Mouse (Mus musculus) kidney, adult 2 months (tissue): ENCODE results near the gene Dus4l.

Experiments
- CTCF ChIP-seq: fragments of 200-500 bp; conservative IDR thresholded peaks from 2 replicates; pipeline ENCODE4 v1.5.1; 2011; ENCODE audit warnings: low read depth, mild to moderate bottlenecking, control low read depth, low read length, moderate library complexity, mixed read lengths; ENCODE audit not compliant: insufficient read depth, insufficient read length
- POLR2A ChIP-seq: fragments of 200-500 bp; IDR thresholded peaks from one replicate; pipeline ENCODE4 v1.6.1; 2011; ENCODE audit warnings: low read depth, low read length, control low read depth

DNA sequence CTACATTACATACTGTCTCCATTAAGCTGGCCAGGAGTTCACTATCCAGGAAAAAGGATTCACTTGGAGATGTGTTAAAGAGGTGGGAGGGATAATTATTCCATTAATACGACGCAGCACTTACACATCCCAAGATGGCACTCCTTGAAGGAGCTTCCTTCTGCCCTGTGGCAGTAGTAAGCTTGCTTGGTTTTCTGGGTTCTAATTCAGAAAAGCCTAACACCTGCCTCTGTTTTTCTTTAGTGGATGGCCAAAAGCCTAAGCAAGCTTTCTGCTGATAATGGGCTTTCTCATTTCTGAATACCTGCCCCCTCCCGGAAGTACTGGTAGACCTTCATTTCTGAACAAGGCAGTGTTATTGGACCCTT lies 19.4 kb downstream of the Dus4l start:
- TF ChIP-seq POLR2A = no peak
- no peak for TF ChIP-seq CTCF
